Mouse (Mus musculus) heart, embryonic 16.5 days (tissue): ENCODE measurements around the gene E130114P18Rik. TPM values are rescaled to one million over a fixed set of nuclear protein-coding genes. Genes with fewer than 3 reads are reported as not detected.

Source experiments
- ATAC-seq: fragments of 200-750 bp; cut with Nextera tagmentation; replicated peaks from 2 replicates; pipeline ENCODE4 v1.8.0; 2017; ENCODE audit warnings: moderate number of reproducible peaks; ENCODE audit not compliant: insufficient read depth, low FRiP score; ENCODE audit errors: extremely low read depth
- H3K27ac ChIP-seq: fragments of 300-500 bp; sonication (generic); 2 replicates; pipeline ENCODE4 v1.5.1; 2014; ENCODE audit warnings: mild to moderate bottlenecking, low read length, control low read depth, moderate library complexity
- H3K27me3 ChIP-seq: fragments of 300-500 bp; sonication (generic); 2 replicates; pipeline ENCODE4 v1.6.1; 2014; ENCODE audit warnings: low read length, mixed read lengths; ENCODE audit not compliant: control insufficient read depth, insufficient read depth
- H3K36me3 ChIP-seq: fragments of 300-500 bp; sonication (generic); 2 replicates; pipeline ENCODE4 v1.6.1; 2014; ENCODE audit not compliant: control insufficient read depth, insufficient read depth
- H3K4me1 ChIP-seq: fragments of 300-500 bp; sonication (generic); 2 replicates; pipeline ENCODE4 v1.6.1; 2014; ENCODE audit warnings: low read length, mixed read lengths; ENCODE audit not compliant: control insufficient read depth, insufficient read depth
- H3K4me2 ChIP-seq: fragments of 300-500 bp; sonication (generic); 2 replicates; pipeline ENCODE4 v1.6.1; 2014; ENCODE audit warnings: low read depth, mild to moderate bottlenecking, control low read depth, low read length
- H3K4me3 ChIP-seq: fragments of 300-500 bp; sonication (generic); 2 replicates; pipeline ENCODE4 v1.5.1; 2014; ENCODE audit warnings: mild to moderate bottlenecking, control low read depth, low read length
- H3K9ac ChIP-seq: fragments of 300-500 bp; sonication (generic); 2 replicates; pipeline ENCODE4 v1.6.1; 2014; ENCODE audit warnings: low read length, control low read depth
- H3K9me3 ChIP-seq: fragments of 300-500 bp; sonication (generic); replicated peaks from 2 replicates; pipeline ENCODE4 v1.6.1; 2016; ENCODE audit warnings: low read length; ENCODE audit not compliant: control insufficient read depth
- WGBS: fragments of 180-500 bp; shearing (Covaris S2); extraction: QIAGEN DNeasy Blood & Tissue Kit; methylation state at CpG from one replicate; pipeline ENCODE4 v1.1.7; 2014; 5-methylcytosine and 5-hydroxymethylcytosine counted together
- polyA plus RNA-seq: library from polyadenylated mRNA; unstranded; fragments of >200 nt; fragmentation: Nextera tagmentation; extraction: Ambion mirVana; gene quantifications from 2 replicates; pipeline ENCODE4 v1.2.1, GENCODE M21; 2015

The E130114P18Rik gene
- polyA plus RNA-seq, 1 experiment from 2014 or later, result 0.75 TPM

GRCm38 (mm10) chr4:97663922-97664321, 114.0 kb downstream of the E130114P18Rik start:
- H3K4me1 ChIP-seq, result peaks cover 2% of the 10 kb centered on the region; the same call in 1 of the 2 replicates
- no peaks in the 10 kb centered on the region for H3K9me3 ChIP-seq
- H3K4me2 ChIP-seq, result no peak overlapping the region
- H3K9ac ChIP-seq, result no peak overlapping the region
- H3K27me3 ChIP-seq, result no peaks in the 10 kb centered on the region
- H3K27ac ChIP-seq, result no peak overlapping the region
- H3K36me3 ChIP-seq, result no peaks in the 10 kb centered on the region
- no peak for ATAC-seq
- 69% methylated on average over 6 of the region's 6 CpGs for WGBS
- no peak overlapping the region for H3K4me3 ChIP-seq

GRCm38 (mm10) chr4:97662841-97663240, 115.0 kb downstream of the E130114P18Rik start:
- peaks cover 4% of the 10 kb centered on the region; the same call in 1 of the 2 replicates for H3K4me1 ChIP-seq
- H3K36me3 ChIP-seq, result no peaks in the 10 kb centered on the region
- no peak overlapping the region for H3K4me2 ChIP-seq
- no peak overlapping the region for H3K27ac ChIP-seq
- 65% methylated on average over 11 of the region's 11 CpGs for WGBS
- H3K4me3 ChIP-seq, result no peak overlapping the region
- ATAC-seq, result no peak
- H3K9me3 ChIP-seq, result no peaks in the 10 kb centered on the region
- H3K9ac ChIP-seq, result no peak overlapping the region
- H3K27me3 ChIP-seq, result no peaks in the 10 kb centered on the region

- no peak overlapping the region for H3K4me3 ChIP-seq
- ATAC-seq, result no peak
- no peaks in the 10 kb centered on the region for H3K27me3 ChIP-seq
- 86% methylated on average over 10 of the region's 10 CpGs for WGBS
- H3K27ac ChIP-seq, result no peak overlapping the region
- H3K9ac ChIP-seq, result no peak overlapping the region
- H3K9me3 ChIP-seq, result no peaks in the 10 kb centered on the region
- peaks cover 4% of the 10 kb centered on the region; the same call in 1 of the 2 replicates for H3K4me1 ChIP-seq
- H3K4me2 ChIP-seq, result no peak overlapping the region
- no peaks in the 10 kb centered on the region for H3K36me3 ChIP-seq
Observed at GRCm38 (mm10) chr4:97661611-97662273, 116.1 kb downstream of the E130114P18Rik start.

- peak; percentile 69 for ATAC-seq
- no peaks in the 10 kb centered on the region for H3K36me3 ChIP-seq
- no peak overlapping the region for H3K9ac ChIP-seq
- WGBS, result 62% methylated on average over 3 of the region's 3 CpGs
- peaks cover 4% of the 10 kb centered on the region; the same call in 1 of the 2 replicates for H3K4me1 ChIP-seq
- no peak overlapping the region for H3K4me2 ChIP-seq
- H3K27me3 ChIP-seq, result no peaks in the 10 kb centered on the region
- H3K27ac ChIP-seq, result no peak overlapping the region; the same call in 1 of the 2 replicates
- no peak overlapping the region for H3K4me3 ChIP-seq
- no peaks in the 10 kb centered on the region for H3K9me3 ChIP-seq
Observed at GRCm38 (mm10) chr4:97657586-97657985, 120.3 kb downstream of the E130114P18Rik start.

- H3K4me3 ChIP-seq, result no peak overlapping the region
- 50% methylated on average over 5 of the region's 5 CpGs for WGBS
- no peaks in the 10 kb centered on the region for H3K27me3 ChIP-seq
- peaks cover 16% of the 10 kb centered on the region for H3K4me1 ChIP-seq
- no peak for ATAC-seq
- peak overlapping the region; percentile 50 for H3K4me2 ChIP-seq
- no peaks in the 10 kb centered on the region for H3K9me3 ChIP-seq
- peak overlapping the region; percentile 74 for H3K27ac ChIP-seq
- no peaks in the 10 kb centered on the region for H3K36me3 ChIP-seq
- no peak overlapping the region; the same call in 1 of the 2 replicates for H3K9ac ChIP-seq
Observed at GRCm38 (mm10) chr4:97649626-97650015, 128.3 kb downstream of the E130114P18Rik start.

- peak; percentile 68; the same call in 1 of the 2 replicates for ATAC-seq
- Histone ChIP-seq H3K4me2 (peak overlapping the region; percentile 50), H3K4me1 (peaks cover 16% of the 10 kb centered on the region), H3K9me3 (no peaks in the 10 kb centered on the region), H3K4me3 (peak overlapping the region; percentile 23), H3K27ac (peak overlapping the region; percentile 74), H3K9ac (no peak overlapping the region; the same call in 1 of the 2 replicates), H3K27me3 (no peaks in the 10 kb centered on the region), H3K36me3 (no peaks in the 10 kb centered on the region)
- 15% methylated on average over 11 of the region's 11 CpGs for WGBS
Observed at GRCm38 (mm10) chr4:97648825-97649625, 128.9 kb downstream of the E130114P18Rik start.

- no peaks in the 10 kb centered on the region for H3K9me3 ChIP-seq
- no peak overlapping the region for H3K9ac ChIP-seq
- no peak for ATAC-seq
- peaks cover 16% of the 10 kb centered on the region for H3K4me1 ChIP-seq
- WGBS, result 81% methylated on average over 2 of the region's 2 CpGs
- no peak overlapping the region for H3K4me3 ChIP-seq
- no peaks in the 10 kb centered on the region for H3K27me3 ChIP-seq
- no peaks in the 10 kb centered on the region for H3K36me3 ChIP-seq
- no peak overlapping the region; the same call in 1 of the 2 replicates for H3K27ac ChIP-seq
- no peak overlapping the region for H3K4me2 ChIP-seq
Observed at GRCm38 (mm10) chr4:97648436-97648707, 129.5 kb downstream of the E130114P18Rik start.

GRCm38 (mm10) chr4:97647700-97648435, 130.0 kb downstream of the E130114P18Rik start:
- no peak overlapping the region; the same call in 1 of the 2 replicates for H3K27ac ChIP-seq
- no peak overlapping the region for H3K9ac ChIP-seq
- no peaks in the 10 kb centered on the region for H3K9me3 ChIP-seq
- H3K27me3 ChIP-seq, result no peaks in the 10 kb centered on the region
- H3K36me3 ChIP-seq, result no peaks in the 10 kb centered on the region
- WGBS, result 67% methylated on average over 15 of the region's 15 CpGs
- no peak overlapping the region for H3K4me3 ChIP-seq
- H3K4me1 ChIP-seq, result peaks cover 16% of the 10 kb centered on the region
- no peak overlapping the region for H3K4me2 ChIP-seq
- no peak; the same call in 1 of the 2 replicates for ATAC-seq
